Mouse (Mus musculus) adipocyte (in vitro differentiated cells): ENCODE results near the gene Gpr61.

ENCODE experiments used
- DNase-seq: peaks from one replicate; pipeline ENCODE4 v3.0.0-alpha.2; 2016; ENCODE audit warnings: low spot score

Gpr61 gene

GRCm38 (mm10) chr3:108154656-108155055, at the start of gene Gpr61:
Gpr61 (minus strand) TSS chr3:108154882.
- no peak for DNase-seq

- DNase-seq = no peak
These were observed 49.8 kb upstream of the Gpr61 start for GRCm38 (mm10) chr3:108204470-108204869.

- DNase-seq = peak; percentile 75
These were observed 49.1 kb upstream of the Gpr61 start for GRCm38 (mm10) chr3:108203621-108204325.

GRCm38 (mm10) chr3:108203212-108203611, 48.5 kb upstream of the Gpr61 start:
- DNase-seq = no peak

GRCm38 (mm10) chr3:108202506-108202905, 47.8 kb upstream of the Gpr61 start:
- no peak for DNase-seq

- peak; percentile 85 for DNase-seq
These were observed 45.9 kb upstream of the Gpr61 start, which contains the start of gene Cyb561d1 for GRCm38 (mm10) chr3:108200329-108201323. Cyb561d1 (minus strand) TSS chr3:108201212.

GRCm38 (mm10) chr3:108199231-108199630, 44.5 kb upstream of the Gpr61 start:
- no peak for DNase-seq

GRCm38 (mm10) chr3:108197066-108197497, 42.4 kb upstream of the Gpr61 start:
- no peak for DNase-seq

GRCm38 (mm10) chr3:108195941-108196590, 41.4 kb upstream of the Gpr61 start:
- DNase-seq = no peak

- no peak for DNase-seq
These were observed 40.6 kb upstream of the Gpr61 start for GRCm38 (mm10) chr3:108195287-108195686.

GRCm38 (mm10) chr3:108193686-108194085, 39.0 kb upstream of the Gpr61 start:
- no peak for DNase-seq

- DNase-seq = no peak
These were observed 35.2 kb upstream of the Gpr61 start for GRCm38 (mm10) chr3:108189897-108190296.

GRCm38 (mm10) chr3:108188716-108189490, 34.2 kb upstream of the Gpr61 start:
- DNase-seq = no peak

GRCm38 (mm10) chr3:108187111-108187795, 32.6 kb upstream of the Gpr61 start:
- DNase-seq = no peak

GRCm38 (mm10) chr3:108186098-108187047, 31.7 kb upstream of the Gpr61 start, which contains the start of gene Amigo1:
Amigo1 (plus strand) TSS chr3:108186335.
- DNase-seq = no peak

GRCm38 (mm10) chr3:108185460-108186097, 30.9 kb upstream of the Gpr61 start:
- no peak for DNase-seq

- no peak for DNase-seq
These were observed 30.1 kb upstream of the Gpr61 start for GRCm38 (mm10) chr3:108184742-108185141.

GRCm38 (mm10) chr3:108180514-108180913, 25.8 kb upstream of the Gpr61 start:
- no peak for DNase-seq
